Mouse (Mus musculus): ENCODE results near the gene Golga7b.

Golga7b gene

GRCm38 (mm10) chr19:42247519-42247918, at the start of gene Golga7b:
Gene Golga7b (plus strand): TSS chr19:42247574.
- no peak for DNase-seq (ENCODE audit: low read depth)

GRCm38 (mm10) chr19:42198026-42198425, 49.3 kb upstream of the Golga7b start:
- DNase-seq (ENCODE audit: low read depth): no peak

- DNase-seq (ENCODE audit: low read depth): no peak
Measured at GRCm38 (mm10) chr19:42201696-42202381, 45.5 kb upstream of the Golga7b start, which contains the start of gene Sfrp5. Gene Sfrp5 (minus strand): TSS chr19:42202252.

- no peak for DNase-seq (ENCODE audit: low read depth)
Measured at GRCm38 (mm10) chr19:42202467-42202866, 44.9 kb upstream of the Golga7b start.

- no peak for DNase-seq (ENCODE audit: low read depth)
Measured at GRCm38 (mm10) chr19:42204306-42204705, 43.1 kb upstream of the Golga7b start.

GRCm38 (mm10) chr19:42205201-42205600, 42.2 kb upstream of the Golga7b start:
- DNase-seq (ENCODE audit: low read depth): no peak

- no peak for DNase-seq (ENCODE audit: low read depth)
Measured at GRCm38 (mm10) chr19:42209485-42209884, 37.9 kb upstream of the Golga7b start.

GRCm38 (mm10) chr19:42209976-42210375, 37.4 kb upstream of the Golga7b start:
- no peak for DNase-seq (ENCODE audit: low read depth)

- no peak for DNase-seq (ENCODE audit: low read depth)
Measured at GRCm38 (mm10) chr19:42211936-42212335, 35.4 kb upstream of the Golga7b start.

- no peak for DNase-seq (ENCODE audit: low read depth)
Measured at GRCm38 (mm10) chr19:42214601-42215000, 32.8 kb upstream of the Golga7b start.

- DNase-seq (ENCODE audit: low read depth): no peak
Measured at GRCm38 (mm10) chr19:42216699-42217373, 30.5 kb upstream of the Golga7b start.

GRCm38 (mm10) chr19:42217374-42217763, 30.0 kb upstream of the Golga7b start:
- DNase-seq (ENCODE audit: low read depth): no peak

GRCm38 (mm10) chr19:42226451-42226850, 20.9 kb upstream of the Golga7b start:
- DNase-seq (ENCODE audit: low read depth): no peak

GRCm38 (mm10) chr19:42229499-42230287, 17.7 kb upstream of the Golga7b start:
- no peak for DNase-seq (ENCODE audit: low read depth)

- DNase-seq (ENCODE audit: low read depth): no peak
Measured at GRCm38 (mm10) chr19:42230288-42230568, 17.1 kb upstream of the Golga7b start.

- no peak for DNase-seq (ENCODE audit: low read depth)
Measured at GRCm38 (mm10) chr19:42230986-42231385, 16.4 kb upstream of the Golga7b start.

GRCm38 (mm10) chr19:42237602-42238340, 9.6 kb upstream of the Golga7b start:
- no peak for DNase-seq (ENCODE audit: low read depth)

- DNase-seq (ENCODE audit: low read depth): no peak
Measured at GRCm38 (mm10) chr19:42238341-42238715, 9.0 kb upstream of the Golga7b start.

- no peak for DNase-seq (ENCODE audit: low read depth)
Measured at GRCm38 (mm10) chr19:42240881-42241280, 6.5 kb upstream of the Golga7b start.

GRCm38 (mm10) chr19:42243401-42243800, 4.0 kb upstream of the Golga7b start:
- no peak for DNase-seq (ENCODE audit: low read depth)

GRCm38 (mm10) chr19:42246626-42247025, 748 bp upstream of the Golga7b start:
- DNase-seq (ENCODE audit: low read depth): no peak
